Mouse (Mus musculus): ENCODE data around the gene Kcnc1.

Gene Kcnc1

DNA sequence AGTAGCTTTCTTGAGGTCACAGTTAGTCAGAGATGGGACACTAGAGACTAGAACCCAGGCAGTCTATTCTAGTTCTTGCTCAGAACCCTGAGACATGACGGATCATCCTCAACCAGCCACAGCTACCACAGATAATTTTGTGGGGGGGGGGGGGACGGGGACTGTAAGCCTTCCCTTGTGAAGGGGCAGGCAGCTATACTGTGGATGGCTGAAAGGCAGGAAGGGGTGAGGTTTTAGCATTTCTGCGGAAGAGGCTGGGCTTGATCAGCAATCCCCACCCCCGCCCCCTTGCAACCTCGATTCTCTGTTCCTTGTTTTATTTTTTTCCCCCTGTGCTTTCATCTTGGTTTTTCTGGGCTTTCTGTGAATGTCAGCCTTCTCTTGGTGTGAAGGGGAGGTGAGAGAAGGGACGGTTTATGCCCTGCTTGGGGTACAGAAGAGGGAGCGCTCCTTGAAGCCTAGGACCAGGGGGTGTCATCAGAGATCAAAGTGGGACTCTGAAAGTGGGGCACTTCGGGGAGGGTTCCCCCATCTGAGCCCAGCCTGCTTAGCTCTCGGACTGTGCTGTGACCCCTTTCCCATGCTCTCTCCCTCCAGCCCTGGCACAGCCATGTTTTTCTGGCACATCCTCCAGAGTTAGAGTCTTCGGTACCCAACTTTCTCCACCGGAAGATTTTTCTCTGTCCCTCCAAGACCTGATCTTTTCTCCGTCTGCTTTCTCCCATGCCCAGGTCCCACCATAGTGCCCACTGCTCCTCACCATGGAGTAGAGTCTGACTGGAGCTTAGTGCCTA lies 2.4 kb upstream of the Kcnc1 start:
- no peak for DNase-seq (ENCODE audit: extremely low read depth, insufficient read length, low spot score)

DNA sequence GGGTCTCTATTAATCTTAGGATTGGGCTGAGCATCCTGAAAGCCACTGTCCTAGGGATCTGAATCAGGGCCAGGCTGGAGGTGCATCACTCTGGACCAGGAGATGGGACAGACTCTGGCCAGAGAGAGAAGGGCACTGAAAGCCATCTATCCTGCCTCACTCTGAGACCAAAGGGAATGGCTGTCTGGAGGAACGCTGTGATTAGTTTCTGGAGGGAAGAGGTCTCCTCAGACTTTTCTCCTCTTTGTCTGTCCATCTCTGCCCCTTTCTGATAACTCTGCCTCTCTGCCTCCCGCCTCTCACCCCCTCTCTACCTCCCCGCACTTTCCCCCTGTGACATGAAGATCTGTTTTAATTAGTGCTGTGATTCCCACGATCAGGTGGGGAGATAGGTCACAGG lies 1.4 kb upstream of the Kcnc1 start:
- no peak for DNase-seq (ENCODE audit: extremely low read depth, insufficient read length, low spot score)

DNA sequence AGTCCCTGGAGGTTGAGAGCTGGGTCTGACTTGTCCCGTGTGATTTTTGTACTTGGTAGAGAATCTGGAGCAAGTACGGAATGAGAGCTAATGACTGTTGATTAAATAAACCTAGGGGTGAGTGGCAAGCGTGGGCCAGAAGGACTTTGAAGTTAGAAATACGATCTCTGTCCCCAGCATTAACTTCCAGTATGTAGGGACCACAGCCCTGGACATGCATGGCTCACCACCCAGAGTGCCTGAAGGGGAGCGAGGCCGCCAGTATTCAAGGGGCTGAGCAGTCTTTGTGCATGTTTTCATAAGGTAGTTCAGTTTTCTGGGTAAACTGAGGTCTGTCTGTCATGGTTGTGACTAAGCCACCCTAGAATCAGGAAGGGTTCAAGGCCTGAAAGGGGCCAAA lies 726 bp upstream of the Kcnc1 start:
- DNase-seq (ENCODE audit: extremely low read depth, insufficient read length, low spot score) = no peak

DNA sequence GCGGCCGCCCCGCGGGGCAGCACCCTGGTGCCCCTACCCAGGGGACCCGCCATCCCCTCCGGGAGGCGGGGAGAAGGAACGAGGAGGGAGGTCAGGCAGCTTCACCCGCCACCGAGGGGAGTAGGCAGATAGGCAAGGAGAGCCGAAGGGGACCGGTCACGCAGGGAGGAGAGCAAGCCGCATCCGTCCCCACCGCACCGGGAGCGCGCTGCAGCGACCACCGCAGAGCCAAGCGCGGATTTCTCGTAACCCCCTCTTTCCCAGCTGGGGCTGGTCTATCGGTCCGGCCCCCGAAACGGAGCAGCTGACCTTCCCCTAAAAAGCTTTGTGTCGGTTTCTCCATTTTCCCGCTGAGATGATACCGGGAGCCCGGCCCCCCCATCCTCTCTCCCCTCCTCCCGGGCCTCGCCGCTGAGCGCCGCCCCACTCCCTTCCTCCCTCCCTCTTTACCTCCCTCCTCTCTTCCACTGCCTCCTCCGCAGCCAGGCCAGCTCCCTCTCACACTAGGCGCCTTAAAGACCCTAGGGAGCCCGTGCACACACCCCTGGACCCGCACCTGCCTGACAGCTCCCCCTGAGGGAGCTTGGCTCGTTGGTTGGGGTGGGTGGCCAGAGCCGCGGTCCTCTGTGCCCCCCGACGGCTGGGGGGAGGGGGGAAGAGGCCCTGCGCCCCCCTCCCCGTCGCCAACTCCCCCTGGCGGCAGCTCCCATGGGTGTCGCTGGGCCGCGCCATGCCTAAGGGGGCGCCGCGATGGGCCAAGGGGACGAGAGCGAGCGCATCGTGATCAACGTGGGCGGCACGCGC lies 833 bp downstream of the Kcnc1 start:
- DNase-seq (ENCODE audit: extremely low read depth, insufficient read length, low spot score) = no peak

DNA sequence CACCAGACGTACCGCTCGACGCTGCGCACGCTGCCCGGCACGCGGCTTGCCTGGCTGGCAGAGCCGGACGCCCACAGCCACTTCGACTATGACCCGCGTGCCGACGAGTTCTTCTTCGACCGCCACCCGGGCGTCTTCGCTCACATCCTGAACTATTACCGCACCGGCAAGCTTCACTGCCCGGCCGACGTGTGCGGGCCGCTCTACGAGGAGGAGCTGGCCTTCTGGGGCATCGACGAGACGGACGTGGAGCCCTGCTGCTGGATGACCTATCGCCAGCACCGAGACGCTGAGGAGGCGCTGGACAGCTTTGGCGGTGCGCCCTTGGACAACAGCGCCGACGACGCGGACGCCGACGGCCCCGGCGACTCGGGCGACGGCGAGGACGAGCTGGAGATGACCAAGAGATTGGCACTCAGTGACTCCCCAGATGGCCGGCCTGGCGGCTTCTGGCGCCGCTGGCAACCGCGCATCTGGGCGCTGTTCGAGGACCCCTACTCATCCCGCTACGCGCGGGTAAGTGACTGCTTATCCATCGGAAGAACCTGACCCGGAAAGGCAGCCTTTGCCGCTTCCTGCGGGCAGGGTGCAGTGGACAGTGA lies 1.5 kb downstream of the Kcnc1 start:
- DNase-seq (ENCODE audit: extremely low read depth, insufficient read length, low spot score) = no peak

DNA sequence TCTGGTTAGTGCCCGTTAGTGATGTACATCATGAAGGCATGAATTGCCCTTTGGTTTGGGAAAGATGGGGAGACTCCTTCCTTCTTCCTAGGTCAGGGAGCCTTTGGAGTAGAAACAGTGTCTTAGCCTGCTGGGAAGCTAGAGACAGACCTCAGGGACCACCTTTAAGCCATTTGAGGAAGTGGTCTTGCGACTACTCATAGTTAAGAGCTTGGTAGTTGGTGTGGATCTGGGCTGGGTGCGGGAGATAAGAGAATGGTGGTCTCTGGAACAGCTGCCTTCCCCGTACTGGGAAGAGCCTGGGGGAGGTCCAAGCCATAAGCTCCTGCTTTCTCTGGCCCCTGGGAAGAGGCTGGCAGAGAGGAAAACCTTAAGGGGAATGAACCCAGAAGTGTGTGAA lies 2.3 kb downstream of the Kcnc1 start:
- DNase-seq (ENCODE audit: extremely low read depth, insufficient read length, low spot score) = no peak

DNA sequence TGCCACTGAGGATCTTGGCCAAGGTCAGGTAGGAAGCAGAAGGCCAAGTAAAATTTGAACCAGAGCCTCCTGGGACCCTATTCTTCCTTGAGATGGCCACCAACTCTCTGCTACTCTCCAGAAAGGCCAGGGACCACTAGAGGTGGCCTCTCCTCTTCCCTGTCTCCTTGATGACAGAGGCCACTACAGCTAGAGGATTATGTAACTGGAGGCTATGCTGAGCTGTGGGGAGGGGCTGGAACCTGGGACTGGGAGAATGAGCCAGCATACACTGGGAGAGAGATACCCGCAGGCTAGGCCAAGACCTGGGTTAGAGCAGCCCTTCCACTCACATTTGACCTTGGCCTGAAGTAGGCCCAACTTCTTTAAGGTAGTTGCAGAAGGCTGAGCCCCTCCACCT lies 3.4 kb downstream of the Kcnc1 start:
- DNase-seq (ENCODE audit: extremely low read depth, insufficient read length, low spot score) = no peak

DNA sequence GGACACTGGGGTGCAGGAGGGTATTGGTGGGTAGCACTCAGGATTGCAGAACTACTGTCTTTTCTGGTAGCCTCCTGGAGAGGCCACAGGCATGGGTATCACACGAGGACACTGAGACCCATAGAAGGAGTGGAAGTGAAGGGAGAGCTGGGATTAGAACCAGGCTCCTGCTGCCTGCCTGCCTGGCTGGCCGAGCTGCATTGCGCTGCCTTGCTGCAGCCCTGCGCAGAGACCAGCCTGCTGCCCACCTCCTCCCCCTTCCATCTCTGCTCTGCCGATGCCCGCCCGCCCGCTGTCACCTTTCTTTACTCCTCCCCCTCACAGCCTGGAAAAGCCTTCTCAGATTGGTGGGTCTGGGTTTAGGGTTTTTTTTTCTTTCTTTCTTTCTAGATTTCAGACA lies 4.0 kb downstream of the Kcnc1 start:
- no peak for DNase-seq (ENCODE audit: extremely low read depth, insufficient read length, low spot score)

DNA sequence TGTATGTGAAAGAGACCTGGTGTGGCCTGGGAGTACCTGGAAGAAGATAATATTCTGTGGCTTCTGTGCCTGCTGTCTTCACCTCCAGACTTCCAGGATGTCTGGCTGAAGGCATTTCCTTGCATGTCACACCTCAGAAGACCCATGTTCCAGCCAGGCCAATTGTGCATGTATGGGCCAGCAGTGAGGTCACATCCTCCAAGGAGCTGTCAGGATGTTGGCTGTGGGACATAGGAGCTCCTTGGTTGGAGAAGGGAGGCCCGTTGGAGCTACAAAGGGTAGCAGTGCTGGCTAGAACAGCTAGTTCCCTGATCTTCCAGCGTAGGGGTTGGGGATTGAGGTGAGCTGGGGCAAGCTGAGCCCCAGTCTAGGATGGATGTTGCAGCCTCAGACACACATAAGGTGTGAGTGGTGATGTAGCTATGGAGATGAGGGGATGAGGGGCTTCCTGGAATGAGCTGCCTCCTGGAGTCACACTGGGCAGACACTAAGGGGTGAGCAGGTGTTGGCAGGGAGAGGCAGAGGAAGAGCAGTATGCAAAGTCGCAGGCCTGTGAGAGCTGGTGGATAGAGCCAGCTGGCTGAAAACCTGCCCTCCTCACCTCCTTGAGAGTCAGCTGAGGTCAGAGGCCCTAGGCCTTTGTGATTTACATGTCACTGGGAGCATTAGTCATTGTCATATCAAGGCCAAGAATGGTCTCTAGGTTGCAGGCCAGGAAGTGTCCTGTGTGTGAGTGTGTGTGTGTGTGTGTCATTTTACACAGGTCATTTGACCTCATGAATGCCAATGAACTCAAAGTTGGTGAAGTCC lies 5.3 kb downstream of the Kcnc1 start:
- no peak for DNase-seq (ENCODE audit: extremely low read depth, insufficient read length, low spot score)

DNA sequence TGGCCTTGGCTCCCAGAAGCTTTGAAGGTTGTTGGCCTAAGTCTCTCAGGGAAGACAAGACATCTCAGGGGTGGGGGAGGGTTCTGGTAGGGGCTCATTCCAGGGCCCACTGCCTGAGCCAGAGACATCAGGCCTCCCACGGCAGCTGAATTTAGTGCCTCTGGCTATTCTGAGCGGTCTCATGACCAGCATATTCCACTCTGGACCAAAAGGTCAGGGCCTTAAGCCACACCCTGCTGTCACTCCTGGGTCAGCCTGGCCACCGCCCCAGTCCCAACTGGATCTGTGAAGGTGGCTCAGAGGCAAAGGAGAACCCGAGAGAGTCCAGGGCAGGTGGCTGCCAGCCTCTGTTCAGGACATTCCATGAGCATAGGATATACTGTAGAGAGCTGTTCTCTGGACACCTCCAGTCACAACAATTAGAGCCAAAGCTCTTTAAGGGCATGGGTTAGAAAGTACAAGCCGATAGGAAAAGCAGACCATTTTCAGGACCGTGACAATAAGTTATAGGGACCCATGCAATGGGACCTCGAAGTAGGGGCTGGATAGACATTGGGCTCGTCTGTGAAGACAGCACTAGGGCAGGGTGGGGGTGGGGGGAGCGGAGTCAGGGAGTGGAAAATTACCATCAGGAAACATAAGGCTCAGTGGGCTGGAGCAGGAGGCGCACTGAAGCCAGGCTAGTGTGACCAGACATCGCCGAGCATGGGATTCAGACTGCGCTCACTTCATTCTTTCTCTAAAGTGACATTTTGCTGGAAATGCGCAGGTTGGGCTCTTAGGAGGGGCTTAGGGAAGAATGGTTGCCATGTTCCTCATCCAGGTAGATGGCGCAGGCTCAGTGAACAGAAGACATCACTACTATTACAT lies 7.6 kb downstream of the Kcnc1 start:
- DNase-seq (ENCODE audit: extremely low read depth, insufficient read length, low spot score) = no peak

DNA sequence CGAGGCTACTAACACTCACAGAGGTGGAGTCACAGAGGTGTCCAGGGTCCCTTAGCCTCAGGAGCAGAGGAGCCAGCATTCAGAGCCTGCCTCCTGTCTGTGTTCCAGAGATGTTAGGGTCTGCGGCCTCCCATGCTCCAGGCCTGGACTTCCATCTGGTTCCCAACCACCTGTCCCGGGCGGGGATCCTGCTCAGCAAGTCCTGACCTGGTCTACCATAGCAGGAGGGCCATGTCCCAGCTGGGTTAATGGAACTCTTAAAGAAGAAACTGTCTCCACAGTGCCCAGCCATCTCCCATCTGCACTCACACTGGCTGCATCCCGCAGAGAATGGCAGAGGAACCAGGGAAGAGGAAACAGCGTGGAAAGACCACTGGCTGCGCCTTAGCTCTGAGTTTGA lies 8.5 kb downstream of the Kcnc1 start:
- no peak for DNase-seq (ENCODE audit: extremely low read depth, insufficient read length, low spot score)

DNA sequence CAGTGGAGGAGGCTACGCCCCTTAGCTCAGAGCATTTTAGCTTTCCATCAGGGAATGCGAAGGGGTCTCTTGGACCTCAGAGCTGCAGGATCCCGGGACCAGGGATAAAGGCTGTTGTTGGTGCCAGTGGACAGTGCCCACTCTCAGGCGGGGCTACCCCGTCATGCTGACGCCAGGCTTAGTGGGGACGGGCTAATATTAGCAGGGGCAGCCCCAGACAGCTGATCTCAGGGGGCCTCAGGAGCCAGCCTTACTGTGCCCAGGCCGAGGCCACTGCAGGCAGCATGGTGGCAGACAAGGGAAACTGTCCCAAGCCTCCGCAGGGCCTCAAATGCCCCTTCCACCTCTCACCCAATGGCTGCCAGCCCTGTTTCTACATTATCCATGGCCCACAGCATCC lies 12.3 kb downstream of the Kcnc1 start:
- no peak for DNase-seq (ENCODE audit: extremely low read depth, insufficient read length, low spot score)

DNA sequence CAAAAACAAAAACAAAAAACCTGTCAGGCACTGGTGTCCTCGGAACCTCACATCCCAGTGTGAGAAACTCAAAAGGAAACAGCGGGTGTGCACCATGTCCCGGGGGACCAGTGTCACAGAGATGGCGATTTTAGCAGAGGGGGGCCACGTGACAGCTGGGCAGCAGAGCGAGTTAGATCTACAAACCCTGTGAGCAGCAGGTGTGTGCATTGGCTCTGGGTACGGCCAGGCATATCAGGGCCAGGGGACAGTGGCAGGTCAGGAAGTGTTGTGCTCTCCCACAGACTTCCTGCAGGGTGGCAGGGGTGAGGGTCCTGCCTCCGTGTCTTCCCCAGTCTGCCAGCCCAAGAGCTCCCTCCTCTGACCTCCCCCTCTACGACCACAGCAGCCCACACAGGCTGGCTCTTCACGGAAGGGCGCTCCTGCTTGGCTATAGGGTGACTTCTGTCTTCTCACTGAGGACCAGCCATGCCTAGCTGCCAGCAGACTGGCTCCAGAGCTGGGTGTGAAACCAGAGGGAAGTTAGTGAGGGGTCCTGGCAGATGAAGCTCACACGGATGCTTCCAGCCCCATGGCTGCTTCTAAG lies 13.0 kb downstream of the Kcnc1 start:
- no peak for DNase-seq (ENCODE audit: extremely low read depth, insufficient read length, low spot score)

DNA sequence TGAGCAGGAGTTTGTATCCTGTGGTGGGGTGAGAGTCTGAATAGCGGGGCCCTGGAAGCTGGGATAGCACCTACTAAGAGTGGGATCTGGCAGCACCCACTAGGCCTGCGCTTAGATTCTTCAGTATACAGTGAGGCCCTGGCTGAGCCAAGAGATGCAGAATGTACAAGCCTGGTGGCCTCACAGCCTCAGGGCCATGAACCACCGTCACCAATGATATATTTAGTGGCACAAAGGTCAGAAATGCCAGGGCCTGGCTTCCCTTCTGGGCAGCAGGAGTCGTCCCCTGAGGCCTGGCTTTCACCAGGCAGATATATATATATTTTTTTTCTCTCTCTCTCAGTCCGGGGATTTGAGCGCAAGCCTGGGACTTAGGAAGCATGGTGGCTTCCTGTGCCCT lies 14.4 kb downstream of the Kcnc1 start:
- no peak for DNase-seq (ENCODE audit: extremely low read depth, insufficient read length, low spot score)

DNA sequence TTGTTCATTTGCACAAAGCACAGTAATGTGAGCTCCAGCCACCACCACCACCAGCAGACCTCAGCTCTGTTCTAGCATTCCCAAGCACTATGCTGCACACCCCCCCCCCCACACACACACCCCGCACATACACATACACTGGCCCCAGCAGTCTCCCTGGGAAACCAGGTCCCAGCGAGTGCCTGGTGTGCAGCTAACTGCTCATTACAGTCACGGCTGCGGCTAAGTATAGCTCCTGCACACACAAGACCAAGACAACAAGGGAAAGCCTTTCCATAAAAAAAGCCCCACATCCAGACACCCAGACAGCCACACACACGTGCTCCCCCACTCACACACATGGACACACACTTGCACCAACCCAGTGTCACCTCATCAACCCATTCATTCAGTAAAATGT lies 16.5 kb downstream of the Kcnc1 start:
- DNase-seq (ENCODE audit: extremely low read depth, insufficient read length, low spot score) = no peak

DNA sequence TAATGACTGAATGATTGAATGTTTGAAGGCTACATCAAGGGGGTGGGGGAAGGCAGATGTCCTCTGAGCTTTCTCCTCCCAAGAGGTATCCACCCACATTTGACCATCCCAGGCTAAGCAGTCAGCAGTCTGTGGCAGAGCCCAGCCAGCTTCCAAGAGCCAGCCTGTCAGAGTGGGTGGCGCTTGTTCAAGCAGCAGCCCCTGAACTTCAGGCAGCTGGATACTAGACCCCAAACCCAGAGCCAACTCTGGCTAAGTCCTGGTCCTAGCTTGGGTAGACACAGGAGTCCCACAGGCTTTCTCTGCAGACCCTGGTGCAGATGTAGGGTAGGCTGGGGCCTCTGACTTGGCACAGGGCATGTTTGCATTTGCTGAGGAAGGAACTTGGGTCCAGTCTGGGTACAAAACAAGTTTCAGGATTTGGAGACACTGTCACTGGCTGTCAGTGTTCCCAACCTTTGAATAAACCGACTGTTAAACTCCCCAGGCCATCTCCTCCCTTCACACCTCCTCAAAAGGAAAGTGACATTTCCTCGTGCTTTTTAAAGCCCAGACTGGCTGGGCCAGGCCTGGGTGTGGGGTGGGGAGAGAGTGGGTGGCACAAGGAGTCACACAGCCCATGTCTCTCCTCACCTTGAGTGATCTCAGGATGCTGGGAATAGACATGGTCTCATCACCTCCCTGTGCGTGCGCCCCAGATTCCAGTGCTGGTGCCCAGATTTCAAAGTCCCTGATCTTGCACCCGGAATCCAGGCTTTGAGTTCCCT lies 17.8 kb downstream of the Kcnc1 start:
- DNase-seq (ENCODE audit: extremely low read depth, insufficient read length, low spot score) = no peak

DNA sequence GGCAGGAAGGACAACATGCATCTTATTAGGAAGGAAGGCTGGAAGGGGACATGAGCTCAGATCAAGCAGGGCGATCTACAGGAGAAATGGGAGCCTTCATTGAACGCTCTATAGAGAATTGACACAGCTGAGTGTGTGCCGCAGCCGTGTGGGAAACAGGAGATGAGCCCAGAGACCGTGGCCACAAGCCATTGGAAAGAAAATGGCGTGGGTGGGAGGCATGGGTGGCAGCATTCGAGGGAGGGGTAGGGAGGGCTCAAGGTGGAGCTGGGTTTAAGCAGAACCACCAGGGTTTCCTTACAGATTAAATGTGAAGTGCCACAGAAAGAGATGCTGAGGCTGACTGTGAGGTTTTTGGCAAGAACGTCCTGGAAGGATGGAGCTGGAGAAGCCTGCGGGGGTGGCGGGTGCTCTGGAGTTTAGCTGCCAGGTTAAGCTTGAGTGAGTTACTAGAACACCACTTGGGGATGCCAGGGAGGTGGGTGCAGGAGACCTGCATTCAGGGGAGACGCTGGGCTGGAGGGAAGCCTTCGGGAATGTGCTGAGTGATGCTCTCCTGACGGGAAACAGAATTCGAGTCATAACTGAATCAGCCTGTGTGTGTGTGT lies 19.6 kb downstream of the Kcnc1 start:
- DNase-seq (ENCODE audit: extremely low read depth, insufficient read length, low spot score) = no peak

DNA sequence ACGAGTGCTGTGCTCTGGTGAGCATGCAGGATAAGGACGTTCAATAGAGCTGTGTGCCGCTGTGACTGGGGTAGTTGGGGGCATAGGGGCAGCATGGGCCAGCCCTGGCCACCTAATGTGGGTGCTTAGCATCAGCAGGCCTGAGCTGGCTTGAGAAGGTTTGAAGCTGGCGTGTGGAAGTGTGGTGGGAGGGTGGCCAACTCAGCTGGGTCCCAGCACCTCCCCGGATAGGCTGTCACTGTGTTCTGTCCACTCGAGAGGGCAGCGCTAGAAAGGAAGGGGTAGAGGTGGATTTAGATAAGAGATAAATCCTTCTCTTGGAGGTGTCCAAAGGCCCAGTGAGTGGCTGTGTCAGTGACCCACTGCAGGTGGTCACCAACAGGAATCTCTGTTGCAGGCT lies 21.2 kb downstream of the Kcnc1 start:
- DNase-seq (ENCODE audit: extremely low read depth, insufficient read length, low spot score) = no peak
